Mouse (Mus musculus) liver, embryonic 15.5 days (tissue): Measurements from ENCODE around the gene Macrod2. TPM values are rescaled to one million over a fixed set of nuclear protein-coding genes. Genes with fewer than 3 reads are reported as not detected.

ENCODE experiments used
- ATAC-seq: fragments of 200-750 bp; cut with Nextera tagmentation; 2 replicates; pipeline ENCODE4 v1.8.0; 2017; ENCODE audit warnings: moderate number of reproducible peaks, mild to moderate bottlenecking, moderate library complexity; ENCODE audit not compliant: insufficient read depth
- H3K27ac ChIP-seq: fragments of 300-500 bp; sonication (generic); replicated peaks from 2 replicates; pipeline ENCODE4 v1.5.1; 2015; ENCODE audit warnings: mild to moderate bottlenecking, inconsistent platforms
- H3K27me3 ChIP-seq: fragments of 300-500 bp; sonication (generic); 2 replicates; pipeline ENCODE4 v1.6.1; 2015; ENCODE audit warnings: mild to moderate bottlenecking, inconsistent platforms
- H3K36me3 ChIP-seq: fragments of 300-500 bp; sonication (generic); replicated peaks from 2 replicates; pipeline ENCODE4 v1.6.1; 2015; ENCODE audit warnings: moderate library complexity, mild to moderate bottlenecking, inconsistent platforms
- H3K4me1 ChIP-seq: fragments of 300-500 bp; sonication (generic); replicated peaks from 2 replicates; pipeline ENCODE4 v1.6.1; 2015; ENCODE audit warnings: inconsistent platforms
- H3K4me2 ChIP-seq: fragments of 300-500 bp; sonication (generic); 2 replicates; pipeline ENCODE4 v1.6.1; 2015; ENCODE audit warnings: moderate library complexity, mild to moderate bottlenecking, inconsistent platforms
- H3K4me3 ChIP-seq: fragments of 300-500 bp; sonication (generic); replicated peaks from 2 replicates; pipeline ENCODE4 v1.5.1; 2015; ENCODE audit warnings: mild to moderate bottlenecking, inconsistent platforms
- H3K9ac ChIP-seq: fragments of 300-500 bp; sonication (generic); 2 replicates; pipeline ENCODE4 v1.6.1; 2015; ENCODE audit warnings: moderate library complexity, mild to moderate bottlenecking, inconsistent platforms
- H3K9me3 ChIP-seq: fragments of 300-500 bp; sonication (generic); replicated peaks from 2 replicates; pipeline ENCODE4 v1.6.1; 2016; ENCODE audit warnings: inconsistent platforms
- whole genome bisulfite sequencing: fragments of 180-500 bp; shearing (Covaris S2); methylation state at CpG from one replicate; pipeline ENCODE4 v1.1.7; 2015; ENCODE audit warnings: mixed read lengths; ENCODE audit not compliant: insufficient replicate concordance; 5-methylcytosine and 5-hydroxymethylcytosine counted together
- polyA plus RNA-seq: library from polyadenylated mRNA; unstranded; fragments of >200 nt; fragmentation: Nextera tagmentation; extraction: Ambion mirVana; gene quantifications from 2 replicates; pipeline ENCODE4 v1.2.1, GENCODE M21; 2015

Gene Macrod2
- polyA plus RNA-seq, 1 experiment from 2014 or later, result 6.9 TPM

DNA sequence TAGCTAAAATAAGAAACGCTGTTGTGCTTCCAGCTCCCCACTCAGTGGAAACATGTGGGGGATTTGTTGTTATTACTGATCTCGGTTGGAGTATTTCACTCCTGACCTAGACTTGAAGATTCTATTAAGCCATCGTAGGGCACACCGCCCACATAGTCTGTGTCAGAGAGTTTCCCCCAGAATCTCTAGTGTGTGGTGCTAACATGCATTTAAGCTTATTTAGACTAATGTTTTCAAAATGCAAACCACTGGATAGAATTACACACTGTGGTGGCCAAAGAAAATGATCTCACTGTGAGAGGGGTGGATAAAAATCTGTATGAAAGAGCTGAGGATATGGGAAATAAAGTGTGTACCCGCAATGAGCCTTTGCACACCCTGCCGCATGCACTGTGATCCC lies 834.7 kb downstream of the Macrod2 start:
- Histone ChIP-seq H3K4me2 (no peak overlapping the region), H3K9me3 (no peaks in the 10 kb centered on the region), H3K36me3 (no peaks in the 10 kb centered on the region), H3K4me1 (no peaks in the 10 kb centered on the region), H3K4me3 (no peak overlapping the region), H3K27me3 (no peaks in the 10 kb centered on the region), H3K9ac (no peak overlapping the region), H3K27ac (no peak overlapping the region)
- ATAC-seq, result no peak
- 74% methylated on average over 6 of the region's 6 CpGs for WGBS

DNA sequence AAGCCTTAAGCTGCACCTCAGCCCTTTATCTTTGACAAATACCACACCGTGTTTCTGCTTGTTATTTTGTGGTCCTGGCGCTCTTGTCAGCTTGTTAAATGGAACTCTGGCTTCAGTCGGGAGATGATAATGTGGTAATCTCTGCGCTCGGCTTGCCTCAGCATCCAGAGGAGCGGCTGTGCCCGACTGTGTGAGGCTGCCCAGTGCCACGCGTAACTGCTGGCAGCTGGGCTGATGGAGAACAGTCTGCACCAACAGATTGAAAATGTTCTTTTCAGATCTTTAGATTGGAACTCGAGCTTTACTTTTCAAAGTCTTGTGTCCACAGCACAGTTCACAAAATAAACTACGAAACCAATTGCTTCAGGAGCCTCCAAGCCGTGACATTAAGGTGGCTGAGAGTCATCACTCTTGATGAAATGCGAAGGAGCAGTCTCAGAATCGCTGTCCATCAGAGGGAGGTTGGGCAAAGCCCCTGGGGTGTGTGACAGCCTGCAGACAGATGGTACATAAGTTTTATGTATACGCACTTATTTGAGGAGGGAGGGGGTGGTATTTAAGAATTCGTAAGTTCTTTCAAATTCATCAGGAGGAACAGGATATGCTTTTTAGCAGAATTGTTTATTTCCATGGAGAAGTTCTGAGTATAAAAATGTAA lies 836.0 kb downstream of the Macrod2 start:
- 37% methylated on average over 16 of the region's 16 CpGs for WGBS
- ATAC-seq, result no peak
- no peaks in the 10 kb centered on the region for H3K4me1 ChIP-seq
- H3K4me2 ChIP-seq, result no peak overlapping the region
- no peak overlapping the region for H3K9ac ChIP-seq
- H3K27ac ChIP-seq, result no peak overlapping the region
- H3K4me3 ChIP-seq, result no peak overlapping the region
- no peaks in the 10 kb centered on the region for H3K36me3 ChIP-seq
- no peaks in the 10 kb centered on the region for H3K27me3 ChIP-seq
- H3K9me3 ChIP-seq, result no peaks in the 10 kb centered on the region

DNA sequence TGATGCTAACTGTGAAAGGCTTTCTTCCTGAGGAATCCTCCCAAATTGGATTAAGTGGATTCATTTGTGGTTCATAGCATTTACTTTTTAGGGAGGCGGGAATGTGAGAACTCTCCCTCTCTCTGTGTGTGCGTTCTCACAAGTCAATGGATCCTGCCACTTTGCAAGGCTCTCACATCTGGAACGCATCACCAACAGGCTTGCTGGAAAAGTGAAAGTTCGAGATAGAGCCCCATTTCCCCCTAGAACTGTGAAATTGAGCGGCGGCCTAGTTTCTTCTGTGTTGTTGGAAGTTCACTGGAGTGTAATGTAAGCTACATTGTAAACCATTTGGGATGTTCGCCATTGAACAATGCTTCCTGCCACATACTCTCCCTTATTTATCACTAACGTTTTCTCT lies 839.2 kb downstream of the Macrod2 start:
- 69% methylated on average over 8 of the region's 8 CpGs for WGBS
- Histone ChIP-seq H3K36me3 (no peaks in the 10 kb centered on the region), H3K27me3 (no peaks in the 10 kb centered on the region), H3K4me1 (no peaks in the 10 kb centered on the region), H3K4me2 (no peak overlapping the region), H3K9ac (no peak overlapping the region), H3K27ac (no peak overlapping the region), H3K4me3 (no peak overlapping the region), H3K9me3 (no peaks in the 10 kb centered on the region)
- ATAC-seq, result no peak

DNA sequence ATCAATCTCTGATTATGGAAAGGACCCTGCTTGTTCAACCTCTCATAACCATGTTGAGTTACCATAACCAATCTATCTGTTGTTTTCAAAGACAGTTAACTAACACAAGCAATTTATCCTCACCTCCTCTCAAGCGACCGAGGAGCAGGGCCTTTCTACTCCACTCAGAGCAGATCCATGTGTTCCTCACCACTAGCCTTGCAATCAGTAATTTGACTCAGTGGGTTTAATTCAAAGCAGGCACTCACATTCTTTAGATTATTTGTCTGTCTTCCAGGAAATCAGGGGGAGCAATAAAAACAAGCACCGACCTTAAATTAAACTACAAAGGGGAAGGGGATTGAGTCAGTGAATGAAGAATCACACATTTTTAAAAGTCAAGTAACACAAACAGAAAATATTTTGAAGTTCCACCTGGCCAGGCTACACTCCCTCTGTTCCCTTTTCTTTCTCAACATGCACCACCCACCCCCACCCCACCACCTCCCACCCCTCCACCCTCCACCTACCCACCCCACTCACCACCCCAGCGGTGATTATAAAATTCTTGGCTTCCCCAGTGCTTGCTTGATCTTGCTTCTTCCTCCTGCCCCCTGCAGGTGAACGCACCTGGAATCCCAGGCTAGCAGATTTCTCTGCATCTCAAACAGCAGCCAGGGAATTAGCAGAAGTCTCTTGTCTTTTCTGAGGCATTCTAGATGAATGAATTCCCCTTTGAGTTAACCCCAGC lies 839.8 kb downstream of the Macrod2 start:
- Histone ChIP-seq H3K4me1 (no peaks in the 10 kb centered on the region), H3K4me2 (no peak overlapping the region), H3K36me3 (no peaks in the 10 kb centered on the region), H3K9ac (no peak overlapping the region), H3K4me3 (no peak overlapping the region), H3K9me3 (no peaks in the 10 kb centered on the region), H3K27ac (no peak overlapping the region), H3K27me3 (no peaks in the 10 kb centered on the region)
- WGBS, result 46% methylated on average over 5 of the region's 5 CpGs
- ATAC-seq, result no peak

DNA sequence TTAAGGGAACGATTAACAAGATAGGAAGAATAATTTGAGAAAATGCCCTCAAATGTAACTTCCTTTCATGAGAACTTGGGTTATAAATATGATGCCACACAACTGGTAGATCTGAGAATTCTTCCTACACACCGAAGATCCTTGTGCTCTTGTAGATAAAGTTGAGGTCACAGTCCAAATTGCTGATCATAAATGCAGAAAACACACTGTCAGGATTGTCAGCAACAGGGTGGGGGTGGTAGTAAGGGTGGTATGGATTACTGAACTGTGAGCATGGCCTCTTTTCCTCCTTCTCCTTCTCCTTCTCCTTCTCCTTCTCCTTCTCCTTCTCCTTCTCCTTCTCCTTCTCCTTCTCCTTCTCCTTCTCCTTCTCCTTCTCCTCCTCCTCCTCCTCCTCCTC lies 852.6 kb downstream of the Macrod2 start:
- 56% methylated on average over 2 of the region's 2 CpGs for WGBS
- no peak overlapping the region for H3K4me2 ChIP-seq
- no peak for ATAC-seq
- H3K27me3 ChIP-seq, result no peaks in the 10 kb centered on the region
- H3K9ac ChIP-seq, result no peak overlapping the region
- H3K9me3 ChIP-seq, result no peaks in the 10 kb centered on the region
- H3K36me3 ChIP-seq, result no peaks in the 10 kb centered on the region
- no peaks in the 10 kb centered on the region for H3K4me1 ChIP-seq
- no peak overlapping the region for H3K27ac ChIP-seq
- H3K4me3 ChIP-seq, result no peak overlapping the region

DNA sequence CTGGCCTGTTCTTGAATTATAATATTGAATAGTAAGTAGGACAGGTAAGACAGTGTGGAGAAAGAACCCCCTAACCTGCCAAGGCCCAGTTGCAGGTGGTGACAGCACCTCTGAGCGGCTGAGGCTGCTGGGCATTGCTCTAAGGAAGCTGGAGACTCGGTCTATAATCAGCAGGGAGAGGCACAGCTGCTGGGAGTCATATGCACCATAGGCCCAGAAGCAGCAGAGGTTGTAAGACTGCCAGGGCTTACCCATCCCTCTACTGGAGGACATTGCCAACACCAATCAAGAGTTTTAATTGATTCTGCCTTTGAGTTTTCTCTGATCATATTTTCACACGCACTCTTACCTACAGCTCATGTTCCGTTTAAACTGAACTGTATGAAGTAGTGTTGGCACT lies 869.5 kb downstream of the Macrod2 start:
- 60% methylated on average over 4 of the region's 4 CpGs for WGBS
- Histone ChIP-seq H3K27me3 (no peaks in the 10 kb centered on the region), H3K36me3 (no peaks in the 10 kb centered on the region), H3K4me2 (no peak overlapping the region), H3K9me3 (no peaks in the 10 kb centered on the region), H3K4me3 (no peak overlapping the region), H3K4me1 (no peaks in the 10 kb centered on the region), H3K9ac (no peak overlapping the region), H3K27ac (no peak overlapping the region)
- no peak for ATAC-seq

DNA sequence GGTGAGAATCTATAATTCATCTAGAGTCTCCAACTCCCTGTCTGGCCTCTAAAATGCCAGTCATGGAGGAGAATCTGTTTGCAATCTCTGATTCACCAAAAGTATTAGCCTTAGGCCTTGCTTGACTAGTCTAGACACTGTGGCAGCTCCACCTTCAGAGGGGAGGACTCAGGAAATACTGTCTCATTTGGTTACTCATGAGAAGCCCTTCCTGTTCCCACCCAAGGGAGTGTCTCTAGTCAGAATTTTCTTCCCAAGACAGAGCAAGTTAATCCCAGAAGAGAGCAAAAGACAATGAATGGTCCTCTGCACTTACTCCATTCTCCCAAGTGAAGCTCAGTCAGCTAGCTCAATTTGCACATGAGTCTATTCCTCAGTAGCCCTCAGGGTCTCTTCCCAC lies 871.5 kb downstream of the Macrod2 start:
- no peak overlapping the region for H3K4me2 ChIP-seq
- no peak overlapping the region for H3K9ac ChIP-seq
- no peak overlapping the region for H3K4me3 ChIP-seq
- H3K4me1 ChIP-seq, result no peaks in the 10 kb centered on the region
- no peak overlapping the region for H3K27ac ChIP-seq
- ATAC-seq, result no peak
- no peaks in the 10 kb centered on the region for H3K27me3 ChIP-seq
- H3K36me3 ChIP-seq, result no peaks in the 10 kb centered on the region
- H3K9me3 ChIP-seq, result no peaks in the 10 kb centered on the region

DNA sequence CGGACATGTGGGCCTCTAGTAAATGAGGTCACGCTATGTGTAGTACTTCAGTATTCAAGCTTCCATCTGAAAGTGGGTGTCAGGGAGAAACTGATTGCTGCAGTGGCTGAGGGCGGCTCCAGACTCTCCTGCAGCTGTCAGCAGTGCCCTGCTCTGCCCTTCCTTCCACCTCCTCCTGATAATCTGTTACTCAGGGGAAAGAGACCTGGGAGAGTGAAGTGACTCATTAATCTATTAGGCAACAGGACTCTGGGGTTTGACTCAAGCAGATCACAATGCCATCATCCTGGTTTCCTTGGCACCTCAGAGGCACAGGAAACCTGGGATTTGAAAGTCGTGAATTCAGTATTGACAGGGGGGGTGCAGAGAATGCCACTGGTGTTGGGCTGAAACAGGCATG lies 876.4 kb downstream of the Macrod2 start:
- Histone ChIP-seq H3K27ac (no peak overlapping the region), H3K9ac (no peak overlapping the region), H3K36me3 (no peaks in the 10 kb centered on the region), H3K4me1 (no peaks in the 10 kb centered on the region), H3K4me3 (no peak overlapping the region), H3K27me3 (no peaks in the 10 kb centered on the region), H3K9me3 (no peaks in the 10 kb centered on the region), H3K4me2 (no peak overlapping the region)
- WGBS, result 36% methylated on average over 4 of the region's 4 CpGs
- ATAC-seq, result no peak

DNA sequence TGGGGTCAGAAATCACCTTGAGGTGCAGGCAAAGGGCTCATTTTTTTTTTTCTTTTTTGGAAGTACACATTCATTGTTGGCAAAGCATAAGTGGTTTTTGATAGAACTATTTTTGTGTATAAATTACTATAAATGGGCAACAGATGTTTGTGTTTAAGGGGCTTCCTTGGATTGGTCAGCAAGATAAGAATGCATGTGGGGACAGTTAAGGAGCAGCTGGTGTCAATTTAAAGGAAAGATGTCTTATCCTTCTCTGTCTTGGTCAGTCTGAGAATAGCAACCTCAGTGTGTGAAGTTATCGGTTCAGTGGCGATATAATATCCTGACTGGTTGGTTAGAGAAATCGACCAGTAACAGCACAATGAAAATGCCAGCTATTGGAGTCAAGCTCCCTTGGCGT lies 877.9 kb downstream of the Macrod2 start:
- no peak overlapping the region for H3K4me2 ChIP-seq

DNA sequence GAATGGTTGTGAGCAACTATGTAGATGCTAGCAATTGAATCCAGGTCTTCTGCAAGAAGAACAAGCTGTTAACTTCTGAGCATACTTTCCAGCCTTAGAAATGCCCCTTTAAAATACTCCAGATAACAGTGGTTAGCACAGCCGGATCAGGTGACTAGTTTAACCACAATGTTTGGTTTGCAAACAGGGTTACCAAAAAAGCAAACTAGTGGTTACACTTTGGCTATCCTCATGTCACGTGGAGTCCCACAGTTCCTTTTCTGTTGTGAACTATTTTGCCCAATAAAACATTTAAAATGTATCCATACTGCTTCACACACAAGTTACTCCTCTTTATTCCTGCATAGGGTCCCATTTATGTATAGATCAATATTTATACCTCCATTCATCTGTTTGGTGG lies 879.2 kb downstream of the Macrod2 start:
- Histone ChIP-seq H3K4me1 (no peaks in the 10 kb centered on the region), H3K27ac (no peak overlapping the region), H3K4me3 (no peak overlapping the region), H3K36me3 (no peaks in the 10 kb centered on the region), H3K4me2 (no peak overlapping the region), H3K9me3 (no peaks in the 10 kb centered on the region), H3K27me3 (no peaks in the 10 kb centered on the region), H3K9ac (no peak overlapping the region)
- WGBS, result 15% methylated on average over 2 of the region's 2 CpGs
- no peak for ATAC-seq

More for the DNA sequence above, 877.9 kb downstream of the Macrod2 start:
- Histone ChIP-seq H3K36me3 (no peaks in the 10 kb centered on the region), H3K9me3 (no peaks in the 10 kb centered on the region), H3K9ac (no peak overlapping the region), H3K4me3 (no peak overlapping the region), H3K4me1 (no peaks in the 10 kb centered on the region), H3K27me3 (no peaks in the 10 kb centered on the region), H3K27ac (no peak overlapping the region)
- ATAC-seq, result no peak
- WGBS, result 50% methylated on average over 4 of the region's 4 CpGs

DNA sequence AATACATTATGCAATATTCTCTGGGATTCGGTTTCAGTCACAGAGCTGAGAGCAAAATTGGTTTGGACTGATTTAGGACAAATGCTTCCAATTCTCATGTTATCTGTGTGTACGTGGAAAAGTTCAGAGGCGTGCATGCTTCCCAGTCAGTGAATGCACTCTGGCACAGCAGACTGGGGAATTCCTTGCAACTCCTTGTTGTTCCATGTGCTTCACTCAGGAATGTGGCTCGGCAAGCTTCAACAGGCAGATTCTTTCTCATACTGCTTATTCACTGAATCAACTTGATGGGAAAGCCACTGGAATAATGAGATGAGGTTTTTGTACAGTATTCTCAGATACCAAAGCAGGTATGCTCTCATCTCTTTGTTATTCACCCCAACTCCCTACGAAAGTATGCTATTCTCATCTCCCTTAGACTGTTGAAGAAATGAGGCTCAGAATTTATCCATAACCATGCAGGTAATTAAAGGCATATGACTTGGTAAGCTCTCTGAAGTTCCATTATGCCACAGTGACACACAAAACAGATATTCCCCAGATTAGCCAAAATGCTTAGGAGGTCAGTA lies 884.1 kb downstream of the Macrod2 start:
- Histone ChIP-seq H3K4me1 (no peaks in the 10 kb centered on the region), H3K9me3 (no peaks in the 10 kb centered on the region), H3K36me3 (no peaks in the 10 kb centered on the region), H3K4me2 (no peak overlapping the region), H3K27me3 (no peaks in the 10 kb centered on the region), H3K4me3 (no peak overlapping the region), H3K27ac (no peak overlapping the region), H3K9ac (no peak overlapping the region)
- ATAC-seq, result no peak
- 50% methylated on average over 5 of the region's 5 CpGs for WGBS
